Mouse (Mus musculus): ENCODE measurements at regions not wholly inside any gene's neighbourhood (a gene's known extent, or its start where the extent isn't known, plus 50 kb on each side); places are given as distances from the start of the nearest gene placed in this dataset.

- Histone ChIP-seq H3K9me3 (ENCODE audit: control insufficient read depth, low read length) (no peaks in the 10 kb centered on the region), H3K4me1 (ENCODE audit: control insufficient read depth, insufficient read depth, low read length) (0 out of 2 replicates have a peak, but pooled peaks cover 2% of the 10 kb centered on the region), H3K4me3 (ENCODE audit: low read length) (no peak overlapping the region), H3K36me3 (ENCODE audit: control insufficient read depth, insufficient read depth, low read length) (no peaks in the 10 kb centered on the region), H3K9ac (ENCODE audit: low read depth, low read length) (no peak overlapping the region), H3K4me2 (replicated peaks; ENCODE audit: low read depth, low read length) (no peak overlapping the region), H3K27me3 (ENCODE audit: control insufficient read depth, insufficient read depth, low read length) (no peaks in the 10 kb centered on the region), H3K27ac (ENCODE audit: low read depth, low read length) (no peak overlapping the region)
- ATAC-seq (ENCODE audit: low FRiP score, low TSS enrichment): no peak
- 72% methylated on average over 3 of the region's 3 CpGs for WGBS
Observed at GRCm38 (mm10) chr3:52731491-52731890, 285.5 kb downstream of the Cog6 start.

- Histone ChIP-seq H3K36me3 (ENCODE audit: control insufficient read depth, insufficient read depth, low read length) (no peaks in the 10 kb centered on the region), H3K9ac (ENCODE audit: low read depth, low read length) (no peak overlapping the region), H3K27me3 (ENCODE audit: control insufficient read depth, insufficient read depth, low read length) (no peaks in the 10 kb centered on the region), H3K4me2 (replicated peaks; ENCODE audit: low read depth, low read length) (no peak overlapping the region), H3K27ac (ENCODE audit: low read depth, low read length) (no peak overlapping the region), H3K9me3 (ENCODE audit: control insufficient read depth, low read length) (no peaks in the 10 kb centered on the region), H3K4me3 (ENCODE audit: low read length) (no peak overlapping the region), H3K4me1 (ENCODE audit: control insufficient read depth, insufficient read depth, low read length) (0 out of 2 replicates have a peak, but pooled peaks cover 2% of the 10 kb centered on the region)
- no peak for ATAC-seq (ENCODE audit: low FRiP score, low TSS enrichment)
- WGBS: 67% methylated on average over 3 of the region's 3 CpGs
Observed at GRCm38 (mm10) chr3:52729731-52730130, 287.3 kb downstream of the Cog6 start.

DNA sequence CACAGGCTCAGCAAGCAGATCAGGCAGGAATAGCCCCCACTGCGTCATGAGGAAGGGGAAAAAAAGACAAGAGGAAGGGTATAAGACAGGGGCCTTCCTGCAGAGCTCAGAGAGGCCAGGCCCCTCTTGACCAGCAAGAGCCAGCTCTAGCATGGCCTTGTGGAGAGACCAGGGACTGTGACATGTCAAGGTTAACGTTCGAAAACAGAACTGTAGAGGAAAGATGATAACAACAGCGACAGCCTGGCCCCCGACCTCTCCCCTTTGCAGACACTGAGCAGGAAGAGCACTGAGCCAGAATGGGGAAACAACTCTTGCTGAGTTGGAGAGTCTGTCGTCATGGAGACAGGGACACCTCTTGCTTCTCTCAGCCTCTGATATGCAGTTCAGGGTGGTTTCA lies 288.2 kb downstream of the Cog6 start:
- Histone ChIP-seq H3K4me3 (ENCODE audit: low read length) (no peak overlapping the region), H3K9ac (ENCODE audit: low read depth, low read length) (no peak overlapping the region), H3K27me3 (ENCODE audit: control insufficient read depth, insufficient read depth, low read length) (no peaks in the 10 kb centered on the region), H3K4me1 (ENCODE audit: control insufficient read depth, insufficient read depth, low read length) (0 out of 2 replicates have a peak, but pooled peaks cover 2% of the 10 kb centered on the region), H3K27ac (ENCODE audit: low read depth, low read length) (no peak overlapping the region), H3K36me3 (ENCODE audit: control insufficient read depth, insufficient read depth, low read length) (no peaks in the 10 kb centered on the region), H3K9me3 (ENCODE audit: control insufficient read depth, low read length) (no peaks in the 10 kb centered on the region), H3K4me2 (replicated peaks; ENCODE audit: low read depth, low read length) (no peak overlapping the region)
- ATAC-seq (ENCODE audit: low FRiP score, low TSS enrichment): no peak
- WGBS: 44% methylated on average over 6 of the region's 6 CpGs

- 94% methylated on average over 5 of the region's 5 CpGs for whole genome bisulfite sequencing
- no peaks in the 10 kb centered on the region for H3K27me3 ChIP-seq (ENCODE audit: control insufficient read depth, insufficient read depth, low read length)
- H3K4me2 ChIP-seq (replicated peaks; ENCODE audit: low read depth, low read length): no peak overlapping the region
- ATAC-seq (ENCODE audit: low FRiP score, low TSS enrichment): no peak
- H3K9ac ChIP-seq (ENCODE audit: low read depth, low read length): no peak overlapping the region
- H3K9me3 ChIP-seq (ENCODE audit: control insufficient read depth, low read length): no peaks in the 10 kb centered on the region
- no peak overlapping the region for H3K27ac ChIP-seq (ENCODE audit: low read depth, low read length)
- no peaks in the 10 kb centered on the region for H3K36me3 ChIP-seq (ENCODE audit: control insufficient read depth, insufficient read depth, low read length)
- 0 out of 2 replicates have a peak, but pooled peaks cover 2% of the 10 kb centered on the region for H3K4me1 ChIP-seq (ENCODE audit: control insufficient read depth, insufficient read depth, low read length)
- H3K4me3 ChIP-seq (ENCODE audit: low read length): no peak overlapping the region
Observed at GRCm38 (mm10) chr3:52728426-52728825, 288.6 kb downstream of the Cog6 start.

DNA sequence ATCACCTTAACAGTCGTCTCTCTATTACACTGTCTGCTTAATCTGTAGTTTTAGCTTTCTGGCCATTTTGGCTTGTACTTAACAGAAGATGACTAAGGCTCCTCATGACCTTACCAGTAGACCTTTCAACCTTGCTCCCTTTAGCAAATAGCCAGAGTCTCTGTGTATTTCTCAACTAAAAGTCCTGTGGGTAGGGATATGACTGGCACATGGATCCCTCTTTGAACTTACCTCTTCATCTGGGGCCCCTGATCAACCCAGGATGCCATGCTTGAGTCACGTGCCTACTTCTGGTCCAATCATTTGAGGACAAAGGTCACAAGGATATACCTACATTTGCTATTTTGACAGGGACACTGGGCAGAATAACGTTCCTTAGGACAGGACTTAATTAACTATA lies 292.7 kb downstream of the Cog6 start:
- no peak overlapping the region for H3K4me3 ChIP-seq (ENCODE audit: low read length)
- WGBS: 89% methylated on average over 3 of the region's 3 CpGs
- no peaks in the 10 kb centered on the region for H3K9me3 ChIP-seq (ENCODE audit: control insufficient read depth, low read length)
- no peak overlapping the region for H3K27ac ChIP-seq (ENCODE audit: low read depth, low read length)
- H3K4me1 ChIP-seq (ENCODE audit: control insufficient read depth, insufficient read depth, low read length): 0 out of 2 replicates have a peak, but pooled peaks cover 2% of the 10 kb centered on the region
- no peak overlapping the region for H3K4me2 ChIP-seq (replicated peaks; ENCODE audit: low read depth, low read length)
- H3K9ac ChIP-seq (ENCODE audit: low read depth, low read length): no peak overlapping the region
- no peak for ATAC-seq (ENCODE audit: low FRiP score, low TSS enrichment)
- H3K36me3 ChIP-seq (ENCODE audit: control insufficient read depth, insufficient read depth, low read length): no peaks in the 10 kb centered on the region
- H3K27me3 ChIP-seq (ENCODE audit: control insufficient read depth, insufficient read depth, low read length): no peaks in the 10 kb centered on the region

DNA sequence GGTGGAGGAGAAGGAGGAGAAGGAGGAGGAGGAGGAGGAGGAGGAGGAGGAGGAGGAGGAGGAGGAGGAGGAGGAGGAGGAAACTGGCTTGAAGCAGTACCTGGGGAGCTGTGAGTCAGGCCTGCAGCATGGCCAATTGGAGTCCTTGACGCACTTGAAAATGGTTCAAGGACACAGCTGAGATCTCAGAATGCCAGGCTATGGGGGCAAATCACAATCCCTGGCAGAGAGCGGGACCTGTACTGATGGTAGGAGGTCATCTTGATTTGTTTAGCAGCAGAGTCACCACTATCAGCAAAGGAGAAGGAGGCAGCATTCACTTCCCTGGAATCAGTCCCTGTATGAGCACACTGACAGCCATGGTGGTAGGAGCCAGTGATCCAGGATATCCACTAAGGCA lies 294.1 kb downstream of the Cog6 start:
- no peak overlapping the region for H3K4me3 ChIP-seq (ENCODE audit: low read length)
- H3K4me2 ChIP-seq (replicated peaks; ENCODE audit: low read depth, low read length): no peak overlapping the region
- no peaks in the 10 kb centered on the region for H3K4me1 ChIP-seq (ENCODE audit: control insufficient read depth, insufficient read depth, low read length)
- no peak overlapping the region for H3K9ac ChIP-seq (ENCODE audit: low read depth, low read length)
- ATAC-seq (ENCODE audit: low FRiP score, low TSS enrichment): no peak
- WGBS: 98% methylated on average over 2 of the region's 2 CpGs
- H3K27me3 ChIP-seq (ENCODE audit: control insufficient read depth, insufficient read depth, low read length): no peaks in the 10 kb centered on the region
- H3K27ac ChIP-seq (ENCODE audit: low read depth, low read length): no peak overlapping the region
- H3K36me3 ChIP-seq (ENCODE audit: control insufficient read depth, insufficient read depth, low read length): no peaks in the 10 kb centered on the region
- no peaks in the 10 kb centered on the region for H3K9me3 ChIP-seq (ENCODE audit: control insufficient read depth, low read length)

DNA sequence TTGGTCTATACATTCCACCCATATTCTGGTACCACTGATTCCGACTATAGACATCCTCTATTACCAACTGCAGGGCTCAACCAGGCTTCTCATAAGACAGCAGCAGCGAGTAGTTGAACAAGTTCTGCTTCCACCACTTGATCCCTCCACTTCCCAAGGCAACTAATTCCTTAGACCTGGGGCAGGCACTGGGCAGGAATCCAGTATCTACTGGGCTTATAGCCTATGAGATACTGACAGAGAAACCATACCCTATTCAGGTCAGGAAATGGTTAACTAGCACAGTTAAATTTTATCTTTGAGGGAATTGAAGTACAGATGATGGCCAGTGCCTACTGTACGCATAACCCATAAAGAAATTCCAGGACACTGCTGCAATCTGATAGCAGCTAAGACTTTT lies 297.9 kb downstream of the Cog6 start:
- 76% methylated on average over 3 of the region's 3 CpGs for WGBS
- H3K4me1 ChIP-seq (ENCODE audit: control insufficient read depth, insufficient read depth, low read length): no peaks in the 10 kb centered on the region
- H3K9me3 ChIP-seq (ENCODE audit: control insufficient read depth, low read length): no peaks in the 10 kb centered on the region
- no peak overlapping the region for H3K4me2 ChIP-seq (replicated peaks; ENCODE audit: low read depth, low read length)
- no peak for ATAC-seq (ENCODE audit: low FRiP score, low TSS enrichment)
- no peak overlapping the region for H3K27ac ChIP-seq (ENCODE audit: low read depth, low read length)
- H3K4me3 ChIP-seq (ENCODE audit: low read length): no peak overlapping the region
- H3K27me3 ChIP-seq (ENCODE audit: control insufficient read depth, insufficient read depth, low read length): no peaks in the 10 kb centered on the region
- no peaks in the 10 kb centered on the region for H3K36me3 ChIP-seq (ENCODE audit: control insufficient read depth, insufficient read depth, low read length)
- no peak overlapping the region for H3K9ac ChIP-seq (ENCODE audit: low read depth, low read length)

- Histone ChIP-seq H3K9ac (ENCODE audit: low read depth, low read length) (no peak overlapping the region), H3K36me3 (ENCODE audit: control insufficient read depth, insufficient read depth, low read length) (no peaks in the 10 kb centered on the region), H3K4me3 (ENCODE audit: low read length) (no peak overlapping the region), H3K4me1 (ENCODE audit: control insufficient read depth, insufficient read depth, low read length) (no peaks in the 10 kb centered on the region), H3K27me3 (ENCODE audit: control insufficient read depth, insufficient read depth, low read length) (no peaks in the 10 kb centered on the region), H3K4me2 (replicated peaks; ENCODE audit: low read depth, low read length) (no peak overlapping the region), H3K27ac (ENCODE audit: low read depth, low read length) (no peak overlapping the region), H3K9me3 (ENCODE audit: control insufficient read depth, low read length) (no peaks in the 10 kb centered on the region)
- 90% methylated on average over 5 of the region's 5 CpGs for WGBS
- no peak for ATAC-seq (ENCODE audit: low FRiP score, low TSS enrichment)
Observed at GRCm38 (mm10) chr3:52717324-52717723, 299.7 kb downstream of the Cog6 start.

DNA sequence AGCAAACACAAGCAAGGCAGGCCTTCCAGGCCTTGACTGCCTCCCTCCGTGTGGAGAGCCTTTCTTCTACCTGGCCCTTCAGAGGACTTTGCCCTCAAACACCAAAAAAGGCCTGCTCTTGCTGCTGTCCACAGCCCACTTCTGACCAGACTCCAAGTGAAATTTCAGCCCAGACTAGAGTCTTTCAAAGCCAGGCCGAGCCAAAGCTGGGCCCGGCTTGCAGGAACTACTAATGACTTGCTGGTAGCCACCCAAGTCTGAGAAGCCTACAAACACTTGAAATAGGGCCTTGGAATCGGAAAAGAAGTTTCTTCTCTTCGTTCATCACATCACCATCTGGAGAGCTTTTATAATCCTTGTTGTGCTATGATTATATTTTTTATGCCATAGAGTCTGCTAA lies 304.9 kb downstream of the Cog6 start:
- no peaks in the 10 kb centered on the region for H3K36me3 ChIP-seq (ENCODE audit: control insufficient read depth, insufficient read depth, low read length)
- H3K27ac ChIP-seq (ENCODE audit: low read depth, low read length): no peak overlapping the region
- WGBS: 98% methylated on average over 5 of the region's 5 CpGs
- no peak overlapping the region for H3K9ac ChIP-seq (ENCODE audit: low read depth, low read length)
- no peaks in the 10 kb centered on the region for H3K27me3 ChIP-seq (ENCODE audit: control insufficient read depth, insufficient read depth, low read length)
- no peak overlapping the region for H3K4me3 ChIP-seq (ENCODE audit: low read length)
- H3K4me1 ChIP-seq (ENCODE audit: control insufficient read depth, insufficient read depth, low read length): no peaks in the 10 kb centered on the region
- H3K4me2 ChIP-seq (replicated peaks; ENCODE audit: low read depth, low read length): no peak overlapping the region
- no peaks in the 10 kb centered on the region for H3K9me3 ChIP-seq (ENCODE audit: control insufficient read depth, low read length)
- ATAC-seq (ENCODE audit: low FRiP score, low TSS enrichment): no peak

DNA sequence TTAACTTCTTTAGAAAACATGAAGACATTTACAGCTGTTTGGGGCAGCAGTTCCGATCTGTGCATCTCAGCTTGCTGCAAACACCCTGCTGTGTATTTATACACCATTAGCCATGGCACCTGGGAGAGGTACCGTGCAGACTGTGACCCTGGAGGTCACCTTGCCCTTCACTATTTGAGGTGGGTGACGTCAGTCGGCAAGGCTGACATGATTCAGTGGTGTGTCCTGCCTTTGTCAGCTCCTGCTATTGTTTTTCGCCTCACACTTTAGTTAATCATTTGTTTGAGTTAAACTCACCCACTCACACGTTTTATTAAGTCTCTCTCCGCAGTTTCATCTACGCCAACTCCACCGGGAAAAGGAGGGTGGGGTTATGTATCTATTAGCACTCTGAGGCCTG lies 305.9 kb downstream of the Cog6 start:
- Histone ChIP-seq H3K27ac (ENCODE audit: low read depth, low read length) (no peak overlapping the region), H3K4me3 (ENCODE audit: low read length) (no peak overlapping the region), H3K36me3 (ENCODE audit: control insufficient read depth, insufficient read depth, low read length) (no peaks in the 10 kb centered on the region), H3K4me1 (ENCODE audit: control insufficient read depth, insufficient read depth, low read length) (no peaks in the 10 kb centered on the region), H3K27me3 (ENCODE audit: control insufficient read depth, insufficient read depth, low read length) (no peaks in the 10 kb centered on the region), H3K9ac (ENCODE audit: low read depth, low read length) (no peak overlapping the region), H3K4me2 (replicated peaks; ENCODE audit: low read depth, low read length) (no peak overlapping the region), H3K9me3 (ENCODE audit: control insufficient read depth, low read length) (no peaks in the 10 kb centered on the region)
- WGBS: 53% methylated on average over 9 of the region's 9 CpGs
- ATAC-seq (ENCODE audit: low FRiP score, low TSS enrichment): no peak
